Mouse (Mus musculus): ENCODE measurements around the gene Snrk.

- TF ChIP-seq CTCF (conservative IDR thresholded peaks at IDR 0.05; ENCODE audit: insufficient read depth, insufficient read length, low read depth, low read length) (no peak), POLR2A (IDR thresholded peaks at IDR 0.05; ENCODE audit: low read depth, low read length) (no peak)
Observed at GRCm38 (mm10) chr9:122143219-122143618, 26.2 kb downstream of the Snrk start.

All from kidney, adult 2 months (tissue).